9 mouse cellular contexts compared by ENCODE assay signal in the genomic region with DNA sequence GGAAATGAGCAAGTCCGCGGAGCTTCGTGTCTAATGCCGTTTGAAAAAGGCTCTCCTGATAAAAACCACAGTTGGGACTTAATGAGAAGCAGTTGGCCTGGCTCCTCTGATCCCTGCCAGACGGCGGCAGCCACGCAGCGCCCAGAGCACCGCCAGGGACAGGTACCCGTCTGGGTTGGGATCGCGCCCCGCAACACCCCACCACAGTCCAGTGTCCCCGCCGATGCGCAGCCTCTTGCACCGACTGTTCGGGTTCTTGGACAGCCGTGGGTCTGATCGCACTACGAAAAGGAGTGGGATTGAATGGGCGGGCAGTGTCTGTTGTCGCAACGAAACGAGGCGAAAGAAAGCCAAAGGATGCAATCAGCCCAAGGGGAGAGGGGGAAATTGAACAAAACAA. TPM values are rescaled to one million over a fixed set of nuclear protein-coding genes. Genes with fewer than 3 reads are reported as not detected.
DNase-seq lines count a peak whose midpoint lies in the region; ATAC-seq lines count a peak whose summit lies in the region.
"Had no signal": no experiment of that assay in that cellular context is flagged by ENCODE, and none has a peak within 500 bp of the region (broad histone marks: within the 10 kb centered on the region; RNA-seq: fewer than 3 reads in every experiment).

No protein-coding gene starts in this region.

- H3K4me3 ChIP-seq in embryonic facial prominence, embryonic 12.5 days, result peak overlapping the region; percentile 58
- peak overlapping the region; percentile 14; the same call in 1 of the 2 replicates for H3K4me3 ChIP-seq in midbrain, embryonic 14.5 days (replicated peaks; ENCODE audit: low read depth, low read length)
- H3K4me3 ChIP-seq: megakaryocyte, embryonic 14.5 days had no signal

- no peaks in the 10 kb centered on the region for H3K36me3 ChIP-seq in embryonic facial prominence, embryonic 12.5 days
- H3K36me3 ChIP-seq in midbrain, embryonic 14.5 days (ENCODE audit: control insufficient read depth, insufficient read depth, low read length), result no peaks in the 10 kb centered on the region

- peaks cover 27% of the 10 kb centered on the region for H3K4me1 ChIP-seq in embryonic facial prominence, embryonic 12.5 days
- peaks cover 10% of the 10 kb centered on the region for H3K4me1 ChIP-seq in midbrain, embryonic 14.5 days (ENCODE audit: control insufficient read depth, insufficient read depth, low read length)

- H3K4me2 ChIP-seq in embryonic facial prominence, embryonic 12.5 days (replicated peaks), result peak overlapping the region; percentile 77
- H3K4me2 ChIP-seq in midbrain, embryonic 14.5 days (ENCODE audit: low read length), result peak overlapping the region; percentile 23

- intact Hi-C loops in left cerebral cortex, postnatal 4 days (cut with DNase I), result no loop called here
- intact Hi-C loops in left cerebral cortex, postnatal 14 days (cut with DNase I), result no loop called here
- intact Hi-C loops in heart, postnatal 36 days (cut with DNase I), result no loop called here

- WGBS in embryonic facial prominence, embryonic 12.5 days, result under 1% methylated on average over 26 of the region's 26 CpGs
- WGBS in midbrain, embryonic 14.5 days, result under 1% methylated on average over 26 of the region's 26 CpGs

- peak overlapping the region; percentile 84 for H3K9ac ChIP-seq in embryonic facial prominence, embryonic 12.5 days
- H3K9ac ChIP-seq in midbrain, embryonic 14.5 days (replicated peaks; ENCODE audit: low read length), result no peak overlapping the region

- peak; percentile 28 for DNase-seq in left cerebral cortex, postnatal 4 days
- DNase-seq in left cerebral cortex, postnatal 14 days (ENCODE audit: low spot score in 2 of 2), result no peak
- DNase-seq in heart, postnatal 36 days, result peak; percentile 23 to 49
- DNase-seq in midbrain, embryonic 14.5 days, result peak; percentile 65
- no peak for DNase-seq in thymus, postnatal 4 days
- DNase-seq in layer of hippocampus, postnatal 25 days (ENCODE audit: extremely low spot score in 1 of 2, low spot score in 1 of 2), result no peak
- DNase-seq in thymus, postnatal 36 days, result no peak

- no peak for ATAC-seq in embryonic facial prominence, embryonic 12.5 days (ENCODE audit: insufficient number of reproducible peaks, insufficient read depth, low FRiP score, low TSS enrichment)
- no peak for ATAC-seq in midbrain, embryonic 14.5 days (ENCODE audit: low FRiP score, low TSS enrichment)

- peaks cover 73% of the 10 kb centered on the region for H3K27me3 ChIP-seq in embryonic facial prominence, embryonic 12.5 days
- peaks cover 76% of the 10 kb centered on the region for H3K27me3 ChIP-seq in midbrain, embryonic 14.5 days (ENCODE audit: control insufficient read depth, insufficient read depth, low read length)

- H3K9me3 ChIP-seq in embryonic facial prominence, embryonic 12.5 days, result no peaks in the 10 kb centered on the region
- H3K9me3 ChIP-seq in midbrain, embryonic 14.5 days (ENCODE audit: control insufficient read depth, low read length), result no peaks in the 10 kb centered on the region

- H3K27ac ChIP-seq in embryonic facial prominence, embryonic 12.5 days, result peak overlapping the region; percentile 90
- no peak overlapping the region for H3K27ac ChIP-seq in midbrain, embryonic 14.5 days (replicated peaks; ENCODE audit: low read depth, low read length)

RNA-seq across cellular contexts. Expression of gene Alx3, which starts 1.7 kb away (rescaled TPM):
- 1 to 10 TPM; 1.7 to 1.9 TPM for total RNA-seq in left cerebral cortex, postnatal 4 days (2021)
- 1 to 10 TPM; 1.1 to 1.9 TPM for total RNA-seq in left cerebral cortex, postnatal 14 days (2021)
- polyA plus RNA-seq in embryonic facial prominence, embryonic 12.5 days (2016; fragmentation: Nextera tagmentation; extraction: Ambion mirVana), result 28.7 and 40.5 TPM in 2 replicates
- not detected for total RNA-seq in heart, postnatal 36 days (2021)
- polyA plus RNA-seq in midbrain, embryonic 14.5 days (2014; fragmentation: Nextera tagmentation; extraction: Ambion mirVana), result 0.74 TPM in 1 of 2 replicates, not detected in the other
- total RNA-seq in layer of hippocampus, postnatal 25 days (2021), result under 1 TPM; 0.33 to 0.47 TPM

RNA-seq across cellular contexts. Expression of gene Gm10961, which starts 34.6 kb away (rescaled TPM):
- not detected for total RNA-seq in left cerebral cortex, postnatal 4 days (2021)
- total RNA-seq in left cerebral cortex, postnatal 14 days (2021), result not detected
- polyA plus RNA-seq in embryonic facial prominence, embryonic 12.5 days (2016; fragmentation: Nextera tagmentation; extraction: Ambion mirVana), result not detected in 2 replicates
- total RNA-seq in heart, postnatal 36 days (2021), result not detected
- not detected in 2 replicates for polyA plus RNA-seq in midbrain, embryonic 14.5 days (2014; fragmentation: Nextera tagmentation; extraction: Ambion mirVana)
- total RNA-seq in layer of hippocampus, postnatal 25 days (2021), result not detected

RNA-seq across cellular contexts. Expression of gene Strip1, which starts 34.9 kb away (rescaled TPM):
- total RNA-seq in left cerebral cortex, postnatal 4 days (2021), result 100 to 1,000 TPM; 114 to 120 TPM
- 10 to 100 TPM; 64.3 to 66.9 TPM for total RNA-seq in left cerebral cortex, postnatal 14 days (2021)
- polyA plus RNA-seq in embryonic facial prominence, embryonic 12.5 days (2016; fragmentation: Nextera tagmentation; extraction: Ambion mirVana), result 82.4 and 83.1 TPM in 2 replicates
- total RNA-seq in heart, postnatal 36 days (2021), result 10 to 100 TPM; 19.3 to 20.5 TPM
- 154 and 189 TPM in 2 replicates for polyA plus RNA-seq in midbrain, embryonic 14.5 days (2014; fragmentation: Nextera tagmentation; extraction: Ambion mirVana)
- total RNA-seq in layer of hippocampus, postnatal 25 days (2021), result 10 to 100 TPM; 69.6 to 71.2 TPM

RNA-seq across cellular contexts. Expression of gene Ubl4b, which starts 41.7 kb away (rescaled TPM):
- total RNA-seq in left cerebral cortex, postnatal 4 days (2021), result under 1 TPM in 1 of 2 experiments, not detected in 1; 0.58 TPM
- under 1 TPM in 1 of 2 experiments, not detected in 1; 0.24 TPM for total RNA-seq in left cerebral cortex, postnatal 14 days (2021)
- 0.46 and 0.48 TPM in 2 replicates for polyA plus RNA-seq in embryonic facial prominence, embryonic 12.5 days (2016; fragmentation: Nextera tagmentation; extraction: Ambion mirVana)
- not detected for total RNA-seq in heart, postnatal 36 days (2021)
- polyA plus RNA-seq in midbrain, embryonic 14.5 days (2014; fragmentation: Nextera tagmentation; extraction: Ambion mirVana), result not detected in 2 replicates
- not detected for total RNA-seq in layer of hippocampus, postnatal 25 days (2021)

Comparison
In these comparisons a context has a peak if more than half of its experiments do, and no peak if none do; other contexts are left out.
1. DNase-seq: peak in left cerebral cortex, postnatal 4 days (single experiment), heart, postnatal 36 days (2 of 2) and midbrain, embryonic 14.5 days (single experiment); none in left cerebral cortex, postnatal 14 days (0 of 2), thymus, postnatal 4 days (single experiment), layer of hippocampus, postnatal 25 days (0 of 2) and thymus, postnatal 36 days (0 of 2).